Mouse (Mus musculus): ENCODE data around the gene Adprh. TPM values are rescaled to one million over a fixed set of nuclear protein-coding genes. Genes with fewer than 3 reads are reported as not detected.
"Not testable (repeated sequence)": the region's sequence is repeated elsewhere in the genome, so short reads cannot be mapped to it uniquely, and the experiment has no call there.

Gene Adprh
- polyA plus RNA-seq, 1 experiment from 2014 or later = 106 TPM

- no peak for ATAC-seq (ENCODE audit: insufficient number of reproducible peaks, low FRiP score, low TSS enrichment, low read depth)
- Histone ChIP-seq H3K4me1 (peaks cover 16% of the 10 kb centered on the region), H3K4me3 (no peak overlapping the region), H3K4me2 (no peak overlapping the region), H3K27ac (no peak overlapping the region), H3K9ac (no peak overlapping the region), H3K27me3 (no peaks in the 10 kb centered on the region), H3K9me3 (no peaks in the 10 kb centered on the region), H3K36me3 (peaks cover 57% of the 10 kb centered on the region)
- 72% methylated on average over 12 of the region's 12 CpGs for WGBS
Measured at GRCm38 (mm10) chr16:38448458-38448857, 4.0 kb downstream of the Adprh start.

- H3K36me3 ChIP-seq = peaks cover 57% of the 10 kb centered on the region
- H3K4me1 ChIP-seq = peaks cover 16% of the 10 kb centered on the region
- 90% methylated on average over 21 of the region's 21 CpGs for whole genome bisulfite sequencing
- no peaks in the 10 kb centered on the region for H3K9me3 ChIP-seq
- H3K27ac ChIP-seq = no peak overlapping the region
- no peak overlapping the region for H3K4me2 ChIP-seq
- no peak overlapping the region for H3K9ac ChIP-seq
- H3K4me3 ChIP-seq = no peak overlapping the region
- no peaks in the 10 kb centered on the region for H3K27me3 ChIP-seq
- no peak for ATAC-seq (ENCODE audit: insufficient number of reproducible peaks, low FRiP score, low TSS enrichment, low read depth)
Measured at GRCm38 (mm10) chr16:38447366-38447765, 5.1 kb downstream of the Adprh start.

GRCm38 (mm10) chr16:38446141-38446540 is 6.4 kb downstream of the Adprh start:
- H3K27me3 ChIP-seq; H3K9ac ChIP-seq; H3K4me1 ChIP-seq; H3K27ac ChIP-seq; H3K4me3 ChIP-seq; H3K4me2 ChIP-seq; ATAC-seq (ENCODE audit: insufficient number of reproducible peaks, low FRiP score, low TSS enrichment, low read depth); H3K9me3 ChIP-seq: not testable (repeated sequence)
- 97% methylated on average over 2 of the region's 2 CpGs for WGBS
- peaks cover 57% of the 10 kb centered on the region for H3K36me3 ChIP-seq

GRCm38 (mm10) chr16:38445576-38445975 is 6.9 kb downstream of the Adprh start:
- Histone ChIP-seq H3K4me2 (no peak overlapping the region), H3K27me3 (no peaks in the 10 kb centered on the region), H3K9me3 (no peaks in the 10 kb centered on the region), H3K27ac (no peak overlapping the region), H3K9ac (no peak overlapping the region), H3K36me3 (peaks cover 57% of the 10 kb centered on the region), H3K4me1 (0 out of 2 replicates have a peak, but pooled peaks cover 7% of the 10 kb centered on the region), H3K4me3 (no peak overlapping the region)
- 95% methylated on average over 20 of the region's 20 CpGs for WGBS
- no peak for ATAC-seq (ENCODE audit: insufficient number of reproducible peaks, low FRiP score, low TSS enrichment, low read depth)

GRCm38 (mm10) chr16:38445046-38445445 is 7.5 kb downstream of the Adprh start:
- Histone ChIP-seq H3K4me1 (0 out of 2 replicates have a peak, but pooled peaks cover 2% of the 10 kb centered on the region), H3K27me3 (no peaks in the 10 kb centered on the region), H3K9me3 (no peaks in the 10 kb centered on the region), H3K27ac (no peak overlapping the region), H3K4me2 (no peak overlapping the region), H3K36me3 (peaks cover 53% of the 10 kb centered on the region), H3K4me3 (no peak overlapping the region), H3K9ac (no peak overlapping the region)
- WGBS = 81% methylated on average over 1 of the region's 1 CpGs
- no peak for ATAC-seq (ENCODE audit: insufficient number of reproducible peaks, low FRiP score, low TSS enrichment, low read depth)

GRCm38 (mm10) chr16:38443721-38444464 is 8.6 kb downstream of the Adprh start:
- H3K36me3 ChIP-seq = peaks cover 47% of the 10 kb centered on the region

GRCm38 (mm10) chr16:38442216-38442615 is 10.3 kb downstream of the Adprh start:
- H3K36me3 ChIP-seq = peaks cover 32% of the 10 kb centered on the region
- 83% methylated on average over 8 of the region's 8 CpGs for WGBS
- no peak overlapping the region for H3K4me2 ChIP-seq
- no peaks in the 10 kb centered on the region for H3K4me1 ChIP-seq
- H3K27me3 ChIP-seq = no peaks in the 10 kb centered on the region
- no peak overlapping the region for H3K4me3 ChIP-seq
- H3K27ac ChIP-seq = no peak overlapping the region
- ATAC-seq (ENCODE audit: insufficient number of reproducible peaks, low FRiP score, low TSS enrichment, low read depth) = no peak
- no peak overlapping the region for H3K9ac ChIP-seq
- no peaks in the 10 kb centered on the region for H3K9me3 ChIP-seq

More at GRCm38 (mm10) chr16:38443721-38444464, 8.6 kb downstream of the Adprh start:
- Histone ChIP-seq H3K9ac (no peak overlapping the region), H3K4me1 (no peaks in the 10 kb centered on the region), H3K9me3 (no peaks in the 10 kb centered on the region), H3K27me3 (no peaks in the 10 kb centered on the region), H3K27ac (no peak overlapping the region), H3K4me2 (no peak overlapping the region), H3K4me3 (no peak overlapping the region)
- 95% methylated on average over 7 of the region's 7 CpGs for WGBS
- ATAC-seq (ENCODE audit: insufficient number of reproducible peaks, low FRiP score, low TSS enrichment, low read depth) = no peak

- Histone ChIP-seq H3K27ac (no peak overlapping the region), H3K4me1 (no peaks in the 10 kb centered on the region), H3K9ac (no peak overlapping the region), H3K27me3 (no peaks in the 10 kb centered on the region), H3K36me3 (peaks cover 26% of the 10 kb centered on the region), H3K4me3 (no peak overlapping the region), H3K9me3 (no peaks in the 10 kb centered on the region), H3K4me2 (no peak overlapping the region)
- 80% methylated on average over 5 of the region's 5 CpGs for WGBS
- ATAC-seq (ENCODE audit: insufficient number of reproducible peaks, low FRiP score, low TSS enrichment, low read depth) = no peak
Measured at GRCm38 (mm10) chr16:38441611-38442010, 10.9 kb downstream of the Adprh start.

- H3K4me2 ChIP-seq = no peak overlapping the region
- no peak for ATAC-seq (ENCODE audit: insufficient number of reproducible peaks, low FRiP score, low TSS enrichment, low read depth)
- no peak overlapping the region for H3K9ac ChIP-seq
- no peaks in the 10 kb centered on the region for H3K4me1 ChIP-seq
- H3K36me3 ChIP-seq = peaks cover 14% of the 10 kb centered on the region
- H3K4me3 ChIP-seq = no peak overlapping the region
- no peaks in the 10 kb centered on the region for H3K9me3 ChIP-seq
- 73% methylated on average over 6 of the region's 6 CpGs for WGBS
- no peaks in the 10 kb centered on the region for H3K27me3 ChIP-seq
- H3K27ac ChIP-seq = no peak overlapping the region
Measured at GRCm38 (mm10) chr16:38440403-38440802, 12.1 kb downstream of the Adprh start.

GRCm38 (mm10) chr16:38439190-38439589 is 13.3 kb downstream of the Adprh start:
- no peak overlapping the region for H3K4me2 ChIP-seq
- H3K4me1 ChIP-seq = no peaks in the 10 kb centered on the region
- no peak for ATAC-seq (ENCODE audit: insufficient number of reproducible peaks, low FRiP score, low TSS enrichment, low read depth)
- H3K27ac ChIP-seq = no peak overlapping the region
- 95% methylated on average over 1 of the region's 1 CpGs for WGBS
- H3K9ac ChIP-seq = no peak overlapping the region
- H3K36me3 ChIP-seq = peaks cover 2% of the 10 kb centered on the region; the same call in 1 of the 2 replicates
- no peak overlapping the region for H3K4me3 ChIP-seq
- no peaks in the 10 kb centered on the region for H3K27me3 ChIP-seq
- no peaks in the 10 kb centered on the region for H3K9me3 ChIP-seq

- ATAC-seq (ENCODE audit: insufficient number of reproducible peaks, low FRiP score, low TSS enrichment, low read depth) = no peak
- 87% methylated on average over 4 of the region's 4 CpGs for WGBS
Measured at GRCm38 (mm10) chr16:38434295-38434795, 18.2 kb downstream of the Adprh start.

GRCm38 (mm10) chr16:38433514-38433913 is 19.0 kb downstream of the Adprh start:
- no peak for ATAC-seq (ENCODE audit: insufficient number of reproducible peaks, low FRiP score, low TSS enrichment, low read depth)
- no peaks in the 10 kb centered on the region for H3K27me3 ChIP-seq
- WGBS = 82% methylated on average over 8 of the region's 8 CpGs
- H3K36me3 ChIP-seq = no peaks in the 10 kb centered on the region
- no peaks in the 10 kb centered on the region for H3K4me1 ChIP-seq
- no peak overlapping the region for H3K4me3 ChIP-seq
- H3K9me3 ChIP-seq = no peaks in the 10 kb centered on the region
- H3K27ac ChIP-seq = no peak overlapping the region
- no peak overlapping the region for H3K9ac ChIP-seq
- no peak overlapping the region for H3K4me2 ChIP-seq

More at GRCm38 (mm10) chr16:38434295-38434795, 18.2 kb downstream of the Adprh start:
- no peaks in the 10 kb centered on the region for H3K27me3 ChIP-seq
- no peak overlapping the region for H3K4me3 ChIP-seq
- no peak overlapping the region for H3K27ac ChIP-seq
- H3K36me3 ChIP-seq = no peaks in the 10 kb centered on the region
- no peaks in the 10 kb centered on the region for H3K4me1 ChIP-seq
- no peak overlapping the region for H3K4me2 ChIP-seq
- H3K9ac ChIP-seq = no peak overlapping the region
- H3K9me3 ChIP-seq = no peaks in the 10 kb centered on the region

All from limb, embryonic 15.5 days (tissue).